Mouse (Mus musculus) kidney, postnatal 0 days (tissue): ENCODE data around the gene Snrnp25. TPM values are rescaled to one million over a fixed set of nuclear protein-coding genes. Genes with fewer than 3 reads are reported as not detected.

Experiments
- ATAC-seq: fragments of 200-750 bp; cut with Nextera tagmentation; replicated peaks from 2 replicates; pipeline ENCODE4 v1.8.0; 2017; ENCODE audit warnings: low read depth, moderate number of reproducible peaks, moderate TSS enrichment, moderate library complexity; ENCODE audit not compliant: low FRiP score
- DNase-seq: peaks from one replicate; pipeline ENCODE4 v3.0.0-alpha.2; 2016; ENCODE audit warnings: low spot score
- H3K27ac ChIP-seq: fragments of 300-500 bp; sonication (generic); 2 replicates; pipeline ENCODE4 v1.5.1; 2014; ENCODE audit warnings: mild to moderate bottlenecking
- H3K27me3 ChIP-seq: fragments of 300-500 bp; sonication (generic); 2 replicates; pipeline ENCODE4 v1.6.1; 2014; ENCODE audit warnings: low read length, mixed read lengths; ENCODE audit not compliant: insufficient read depth
- H3K36me3 ChIP-seq: fragments of 300-500 bp; sonication (generic); 2 replicates; pipeline ENCODE4 v1.6.1; 2014; ENCODE audit warnings: low read length, mixed read lengths; ENCODE audit not compliant: insufficient read depth
- H3K4me1 ChIP-seq: fragments of 300-500 bp; sonication (generic); replicated peaks from 2 replicates; pipeline ENCODE4 v1.6.1; 2014; ENCODE audit warnings: antibody characterized with exemption, low read length, mixed read lengths; ENCODE audit not compliant: insufficient read depth
- H3K4me2 ChIP-seq: fragments of 300-500 bp; sonication (generic); 2 replicates; pipeline ENCODE4 v1.6.1; 2014; ENCODE audit warnings: mild to moderate bottlenecking, low read length, moderate library complexity, mixed read lengths
- H3K4me3 ChIP-seq: fragments of 300-500 bp; sonication (generic); replicated peaks from 2 replicates; pipeline ENCODE4 v1.5.1; 2014; ENCODE audit warnings: low read depth, low read length
- H3K9ac ChIP-seq: fragments of 300-500 bp; sonication (generic); 2 replicates; pipeline ENCODE4 v1.6.1; 2014; ENCODE audit warnings: low read depth, low read length
- H3K9me3 ChIP-seq: fragments of 300-500 bp; sonication (generic); replicated peaks from 2 replicates; pipeline ENCODE4 v1.6.1; 2016; ENCODE audit warnings: low read length, inconsistent platforms, mixed read lengths
- CTCF ChIP-seq: IDR thresholded peaks from 2 replicates; pipeline ENCODE4 v1.5.1; 2016; ENCODE audit warnings: antibody characterized with exemption, low read depth, mild to moderate bottlenecking, moderate library complexity
- WGBS: fragments of 180-500 bp; shearing (Covaris S2); extraction: QIAGEN DNeasy Blood & Tissue Kit; methylation state at CpG from one replicate; pipeline ENCODE4 v1.1.7; 2014; 5-methylcytosine and 5-hydroxymethylcytosine counted together
- polyA plus RNA-seq: library from polyadenylated mRNA; unstranded; fragments of >200 nt; fragmentation: Nextera tagmentation; extraction: Ambion mirVana; gene quantifications from 2 replicates; pipeline ENCODE4 v1.2.1, GENCODE M21; 2015

Snrnp25 gene
- polyA plus RNA-seq, 1 experiment from 2014 or later = 49.5 TPM

DNA sequence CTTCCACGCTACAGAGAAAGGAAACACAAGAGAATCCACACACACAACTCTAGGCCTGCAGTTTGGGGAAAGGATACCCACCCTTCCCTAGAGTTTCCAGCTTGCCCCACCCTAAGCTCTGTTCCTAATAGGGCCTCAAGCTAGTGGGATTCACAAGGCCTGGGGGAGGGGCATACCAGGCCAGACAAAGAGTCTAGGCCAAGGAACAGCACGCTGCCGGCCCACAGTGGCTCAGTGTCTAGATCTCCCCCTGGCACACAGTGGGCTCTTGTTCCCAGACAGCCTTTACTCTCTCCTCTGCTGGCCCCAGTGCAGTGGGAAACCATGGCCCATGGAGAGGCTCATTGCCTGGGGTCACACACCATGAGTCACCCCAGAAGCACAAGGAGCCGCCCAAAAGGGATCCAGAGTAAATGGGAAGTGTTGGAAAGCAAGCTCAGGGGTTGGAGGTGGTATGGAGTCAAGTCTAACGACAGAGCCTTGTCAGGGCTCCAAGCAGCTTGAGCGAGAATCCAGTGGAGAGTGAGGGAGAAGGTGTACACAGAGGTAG is 13.4 kb downstream of the Snrnp25 start:
- no peak for TF ChIP-seq CTCF

DNA sequence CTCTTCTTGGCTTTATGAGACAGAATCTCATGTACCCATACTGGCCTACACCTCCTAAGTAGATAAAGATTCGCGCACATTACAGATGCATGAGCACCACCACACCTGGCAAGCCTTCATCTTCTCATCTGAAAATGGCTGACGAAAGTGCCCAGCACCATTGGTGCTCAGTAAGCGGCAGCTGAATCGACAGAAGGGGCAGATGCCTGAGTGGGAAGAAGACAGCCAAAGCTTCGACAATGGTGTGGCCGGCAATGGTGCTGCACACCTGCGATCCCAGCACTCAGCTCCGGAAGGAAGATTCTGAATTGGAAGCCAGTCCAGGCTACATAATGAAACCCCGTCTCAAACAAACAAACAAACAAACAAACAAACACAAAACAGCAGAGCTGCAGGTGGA is 14.1 kb downstream of the Snrnp25 start:
- no peak for ATAC-seq
- Histone ChIP-seq H3K4me2 (no peak overlapping the region), H3K9ac (no peak overlapping the region), H3K4me3 (no peak overlapping the region), H3K27ac (no peak overlapping the region), H3K9me3 (no peaks in the 10 kb centered on the region), H3K36me3 (peaks cover 14% of the 10 kb centered on the region), H3K27me3 (no peaks in the 10 kb centered on the region), H3K4me1 (peaks cover 22% of the 10 kb centered on the region)
- 89% methylated on average over 10 of the region's 10 CpGs for WGBS
- DNase-seq = no peak
- TF ChIP-seq CTCF = no peak

More for the DNA sequence above, 13.4 kb downstream of the Snrnp25 start:
- DNase-seq (no peak), ATAC-seq (no peak)
- Histone ChIP-seq H3K9ac (peak overlapping the region; percentile 14; the same call in 1 of the 2 replicates), H3K27ac (no peak overlapping the region), H3K4me2 (no peak overlapping the region), H3K27me3 (no peaks in the 10 kb centered on the region), H3K4me3 (no peak overlapping the region), H3K9me3 (no peaks in the 10 kb centered on the region), H3K4me1 (peaks cover 21% of the 10 kb centered on the region), H3K36me3 (peaks cover 21% of the 10 kb centered on the region)
- WGBS = 71% methylated on average over 6 of the region's 6 CpGs

DNA sequence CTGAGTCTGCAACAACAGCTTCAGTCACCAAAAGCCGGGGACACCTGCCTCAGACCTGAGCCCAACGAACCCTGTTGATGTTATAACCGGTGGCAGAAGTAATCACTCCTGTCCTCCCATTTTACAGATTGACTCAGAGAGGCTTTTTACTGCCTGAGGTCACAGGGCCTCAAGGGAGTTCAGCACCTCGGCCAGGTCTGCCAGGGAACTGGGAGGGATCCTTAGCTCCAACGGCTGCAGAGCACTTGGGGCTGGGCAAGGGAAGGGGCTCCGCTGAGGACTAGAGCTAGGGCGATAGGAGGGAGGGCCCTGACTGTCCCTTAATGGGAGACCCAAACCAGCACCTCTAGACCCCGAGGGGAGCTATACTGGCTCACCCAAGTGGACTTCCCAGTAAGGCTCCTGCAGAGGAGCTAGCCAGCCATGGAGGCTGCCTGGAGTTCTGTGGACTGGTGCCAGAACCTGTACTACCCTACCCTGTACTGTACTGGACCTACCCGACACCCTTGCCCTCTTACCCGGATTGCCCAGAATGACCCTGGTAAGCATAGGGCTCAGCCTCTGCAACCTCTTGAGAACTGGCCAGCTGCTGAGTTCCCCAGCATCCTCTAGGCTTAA is 15.5 kb downstream of the Snrnp25 start:
- ATAC-seq = peak; percentile 8
- H3K4me3 ChIP-seq = peak overlapping the region; percentile 87
- H3K27ac ChIP-seq = peak overlapping the region; percentile 95
- DNase-seq = no peak
- no peak for TF ChIP-seq CTCF
- H3K4me1 ChIP-seq = peaks cover 33% of the 10 kb centered on the region
- H3K36me3 ChIP-seq = peaks cover 7% of the 10 kb centered on the region; the same call in 1 of the 2 replicates
- H3K4me2 ChIP-seq = peak overlapping the region; percentile 78
- WGBS = 27% methylated on average over 10 of the region's 10 CpGs
- no peaks in the 10 kb centered on the region for H3K9me3 ChIP-seq
- H3K27me3 ChIP-seq = no peaks in the 10 kb centered on the region
- H3K9ac ChIP-seq = peak overlapping the region; percentile 92

DNA sequence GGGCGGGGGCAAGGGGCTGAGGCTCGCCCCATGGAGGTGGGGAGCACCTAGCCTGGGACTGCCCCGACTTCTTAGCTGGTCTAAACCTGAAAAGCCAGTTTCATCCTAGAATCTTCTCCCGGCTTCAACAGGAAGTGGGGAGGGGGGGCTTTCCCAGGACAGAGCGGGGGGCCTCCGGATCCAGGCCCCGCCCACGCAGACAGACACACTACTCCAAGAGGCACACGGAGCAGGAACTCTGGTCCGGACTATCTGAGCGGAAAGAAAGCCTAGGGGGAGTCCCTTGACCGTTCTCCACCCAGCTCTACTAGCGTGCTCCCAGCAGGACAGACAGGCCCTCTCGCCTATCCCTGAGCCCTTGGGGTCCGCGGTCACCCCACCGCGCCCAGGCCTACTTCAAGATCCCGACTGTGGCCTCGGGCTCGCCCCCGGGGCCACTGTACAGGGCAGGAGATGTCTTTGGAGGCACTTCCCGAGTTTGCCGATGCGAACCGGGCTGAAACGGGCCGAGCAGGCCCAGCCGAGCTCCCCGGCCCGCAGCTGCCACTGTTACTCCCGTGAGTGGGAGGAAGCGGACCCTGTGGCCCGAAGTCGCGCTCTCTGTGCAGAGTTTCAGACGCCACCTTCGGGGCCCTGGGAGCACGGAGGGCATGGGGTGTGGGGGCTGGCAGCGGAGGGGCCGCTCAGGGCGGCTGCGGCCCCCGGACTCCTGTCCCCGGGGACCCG is 16.2 kb downstream of the Snrnp25 start:
- ATAC-seq = peak; percentile 68
- no peaks in the 10 kb centered on the region for H3K27me3 ChIP-seq
- TF ChIP-seq CTCF = no peak
- WGBS = 0% methylated on average over 45 of the region's 46 CpGs
- H3K4me2 ChIP-seq = peak overlapping the region; percentile 78
- H3K9ac ChIP-seq = peak overlapping the region; percentile 92
- H3K27ac ChIP-seq = peak overlapping the region; percentile 95
- peak overlapping the region; percentile 87 for H3K4me3 ChIP-seq
- DNase-seq = peak; percentile 94
- no peaks in the 10 kb centered on the region for H3K9me3 ChIP-seq
- peaks cover 37% of the 10 kb centered on the region for H3K4me1 ChIP-seq
- H3K36me3 ChIP-seq = 0 out of 2 replicates have a peak, but pooled peaks cover 4% of the 10 kb centered on the region

DNA sequence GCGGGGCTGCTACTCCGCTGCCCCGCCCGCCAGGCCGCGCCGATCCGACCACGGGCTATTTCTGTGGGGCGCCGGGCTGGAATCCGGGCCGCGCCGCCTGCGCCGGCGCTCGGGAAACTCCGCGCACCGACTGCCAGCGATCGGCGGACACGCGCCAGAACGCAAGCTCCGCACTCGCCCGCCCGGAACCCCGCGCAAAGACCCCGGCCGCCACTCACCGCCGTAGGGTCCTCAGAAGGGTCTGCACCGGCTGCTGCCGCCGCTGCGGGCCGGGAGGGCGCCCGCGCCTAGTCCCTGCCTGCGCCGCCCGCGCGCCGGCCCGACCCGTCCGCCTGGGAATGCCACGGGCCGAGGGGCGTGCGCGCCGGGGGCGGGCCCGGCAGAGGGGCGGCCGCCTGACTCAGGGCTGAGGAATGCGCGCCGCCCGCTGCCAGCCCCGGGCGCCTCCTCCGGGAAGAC is 16.8 kb downstream of the Snrnp25 start, which contains the start of gene Rhbdf1:
Rhbdf1 (minus strand) TSS at position 350 of the 459 bp plus-strand sequence.
- DNase-seq (peak; percentile 80), ATAC-seq (peak; percentile 59)
- H3K9me3 ChIP-seq = no peaks in the 10 kb centered on the region
- H3K9ac ChIP-seq = peak within 1 kb of the TSS; percentile 92
- TF ChIP-seq CTCF = no peak
- H3K4me1 ChIP-seq = peaks cover 37% of the 10 kb centered on the region
- peak within 1 kb of the TSS; percentile 78 for H3K4me2 ChIP-seq
- 0 out of 2 replicates have a peak, but pooled peaks cover 4% of the 10 kb centered on the region for H3K36me3 ChIP-seq
- WGBS = under 1% methylated on average over 65 of the region's 72 CpGs
- peak within 1 kb of the TSS; percentile 87 for H3K4me3 ChIP-seq
- no peaks in the 10 kb centered on the region for H3K27me3 ChIP-seq
- H3K27ac ChIP-seq = peak within 1 kb of the TSS; percentile 95

DNA sequence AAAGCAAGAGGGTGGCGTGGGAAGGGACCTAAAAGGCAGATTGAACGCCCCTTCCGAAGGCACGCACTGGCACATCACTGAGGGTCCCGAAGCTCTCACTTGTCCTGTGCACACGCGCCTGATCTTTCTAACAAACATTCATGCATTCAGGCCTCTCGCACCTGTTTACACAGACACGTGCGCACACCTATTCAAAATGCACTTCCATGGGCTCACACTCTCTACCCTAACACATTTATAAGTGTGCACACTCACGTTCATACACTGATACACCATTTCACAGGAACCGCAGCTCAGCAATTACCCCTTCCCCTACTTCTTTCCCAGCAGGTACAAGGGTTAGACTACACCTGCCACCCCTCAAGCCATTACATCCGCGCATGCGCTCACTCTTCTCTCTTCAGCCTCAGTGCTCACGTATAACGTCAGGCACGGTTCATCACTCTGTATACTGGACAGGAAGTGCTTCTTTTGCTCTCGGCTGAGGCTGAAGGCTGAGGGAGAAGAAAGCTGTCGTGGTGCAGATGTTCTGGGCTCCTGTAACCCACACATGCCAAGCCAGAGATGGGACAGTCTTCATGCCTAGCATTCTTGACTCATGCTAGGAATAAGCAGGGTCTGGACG is 17.5 kb downstream of the Snrnp25 start:
- no peak for TF ChIP-seq CTCF
- peak; percentile 66 for DNase-seq
- Histone ChIP-seq H3K4me1 (peaks cover 37% of the 10 kb centered on the region), H3K9ac (peak overlapping the region; percentile 92), H3K9me3 (no peaks in the 10 kb centered on the region), H3K27me3 (no peaks in the 10 kb centered on the region), H3K4me3 (peak overlapping the region; percentile 87), H3K36me3 (0 out of 2 replicates have a peak, but pooled peaks cover 4% of the 10 kb centered on the region), H3K4me2 (peak overlapping the region; percentile 78), H3K27ac (peak overlapping the region; percentile 95)
- WGBS = 7% methylated on average over 21 of the region's 21 CpGs
- ATAC-seq = no peak; the same call in 1 of the 2 replicates
